Mouse (Mus musculus): ENCODE measurements around the gene Shisal2a. TPM values are rescaled to one million over a fixed set of nuclear protein-coding genes. Genes with fewer than 3 reads are reported as not detected.

The Shisal2a gene
- polyA plus RNA-seq, 1 experiment from 2014 or later: 1.1 TPM

DNA sequence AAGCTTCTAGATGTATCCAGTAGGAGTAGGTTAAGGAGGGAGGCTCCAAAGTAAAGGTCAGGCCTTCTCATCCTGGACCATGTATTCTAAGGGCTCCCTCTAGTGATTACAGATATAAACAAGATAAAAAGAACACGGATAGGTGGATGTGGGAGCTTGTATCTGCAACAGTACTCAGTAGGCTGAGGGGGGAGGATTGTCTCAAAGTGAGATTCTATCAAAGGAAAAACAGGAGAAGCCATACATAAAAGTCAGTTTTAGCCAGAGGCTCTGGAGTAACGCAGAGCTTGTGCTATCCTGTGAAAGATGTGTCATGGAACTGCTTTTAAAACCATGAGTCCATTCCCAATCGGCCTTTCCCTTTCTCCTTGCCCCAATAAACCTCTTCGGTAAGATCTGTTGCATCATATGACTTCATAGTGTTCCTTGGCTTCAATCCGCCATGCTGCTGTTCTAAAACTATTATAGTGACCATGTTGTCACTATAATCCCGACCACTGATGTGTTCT lies 56.0 kb downstream of the Shisal2a start:
- DNase-seq (ENCODE audit: low spot score): peak; percentile 86
- H3K4me1 ChIP-seq (ENCODE audit: insufficient read depth, low read depth, low read length): no peaks in the 10 kb centered on the region
- peak; percentile 14; the same call in 1 of the 2 replicates for ATAC-seq
- WGBS: 34% methylated on average over 6 of the region's 6 CpGs
- peak overlapping the region; percentile 53 for H3K9ac ChIP-seq (replicated peaks; ENCODE audit: low read depth)
- peak overlapping the region; percentile 60 for H3K4me3 ChIP-seq (ENCODE audit: low read depth, low read length)
- no peaks in the 10 kb centered on the region for H3K27me3 ChIP-seq (replicated peaks; ENCODE audit: insufficient read depth, low read length)
- no peaks in the 10 kb centered on the region for H3K9me3 ChIP-seq (ENCODE audit: low read length)
- TF ChIP-seq CTCF (IDR thresholded peaks at IDR 0.05) (peak; percentile 67), EP300 (IDR thresholded peaks at IDR 0.05) (no peak; the same call in 1 of the 2 replicates)
- H3K27ac ChIP-seq (ENCODE audit: low read length): peak overlapping the region; percentile 92
- no peaks in the 10 kb centered on the region for H3K36me3 ChIP-seq (ENCODE audit: insufficient read depth, low read length)
- H3K4me2 ChIP-seq (replicated peaks; ENCODE audit: low read depth, low read length): peak overlapping the region; percentile 60

DNA sequence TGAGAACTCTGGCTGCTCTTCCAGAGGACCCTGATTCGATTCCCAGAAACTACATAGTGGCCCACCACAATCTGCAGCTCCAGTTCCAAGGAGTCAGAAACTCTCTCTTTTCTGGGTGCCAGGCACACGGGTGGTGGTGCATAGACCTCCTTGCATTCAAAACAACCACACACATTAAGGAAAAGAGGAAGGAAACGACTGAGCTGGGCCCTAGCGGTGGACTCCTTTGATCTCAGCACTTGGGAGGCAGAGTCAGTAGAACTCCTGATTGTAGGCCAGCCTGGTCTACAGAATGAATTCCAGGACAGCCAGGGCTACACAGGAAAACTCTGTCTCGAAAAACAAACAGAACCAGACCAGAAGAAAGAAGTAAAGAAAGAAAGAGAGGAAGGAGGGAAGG lies 59.6 kb downstream of the Shisal2a start:
- TF ChIP-seq CTCF (IDR thresholded peaks at IDR 0.05) (no peak), EP300 (IDR thresholded peaks at IDR 0.05) (no peak)
- H3K27ac ChIP-seq (ENCODE audit: low read length): no peak overlapping the region
- WGBS: 65% methylated on average over 5 of the region's 5 CpGs

DNA sequence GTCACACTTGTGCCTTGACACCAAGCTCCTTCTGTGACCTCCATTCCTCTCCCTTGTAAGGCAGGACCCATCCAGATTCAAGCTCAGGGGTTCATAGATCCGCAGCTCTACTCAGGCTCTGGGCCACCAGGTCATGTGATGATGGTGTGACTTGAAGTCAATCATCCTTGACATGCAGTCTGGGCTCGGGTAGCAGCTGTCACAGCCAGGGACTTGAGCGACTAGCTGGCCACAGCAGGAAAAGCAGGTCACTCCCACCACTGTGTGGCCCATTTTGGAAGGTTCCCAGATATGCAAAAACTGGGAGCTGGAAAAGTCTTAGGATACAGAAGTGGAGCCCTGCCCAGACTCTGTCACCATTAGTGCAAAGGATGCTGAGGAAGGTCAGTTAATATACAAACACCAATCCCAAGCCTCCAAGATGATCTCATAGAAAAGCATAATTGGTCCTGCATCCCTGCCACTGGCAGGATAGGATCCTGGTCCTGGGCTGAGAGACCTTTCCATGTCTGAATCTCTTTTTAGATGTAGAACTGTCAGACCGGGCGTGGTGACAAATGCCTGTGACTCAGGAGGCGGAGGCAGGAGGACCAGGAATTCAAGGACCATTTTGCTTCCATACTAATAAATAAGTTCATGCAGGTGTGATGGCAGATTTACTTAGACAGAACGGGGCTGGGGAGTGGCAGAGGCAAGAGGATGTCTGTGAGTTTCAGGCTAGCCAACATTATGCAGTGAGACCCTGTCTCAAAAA lies 62.3 kb downstream of the Shisal2a start:
- Histone ChIP-seq H3K4me1 (ENCODE audit: insufficient read depth, low read depth, low read length) (no peaks in the 10 kb centered on the region), H3K27me3 (replicated peaks; ENCODE audit: insufficient read depth, low read length) (no peaks in the 10 kb centered on the region), H3K9ac (replicated peaks; ENCODE audit: low read depth) (no peak overlapping the region), H3K9me3 (ENCODE audit: low read length) (no peaks in the 10 kb centered on the region), H3K27ac (ENCODE audit: low read length) (no peak overlapping the region), H3K36me3 (ENCODE audit: insufficient read depth, low read length) (no peaks in the 10 kb centered on the region), H3K4me3 (ENCODE audit: low read depth, low read length) (no peak overlapping the region), H3K4me2 (replicated peaks; ENCODE audit: low read depth, low read length) (no peak overlapping the region)
- 69% methylated on average over 7 of the region's 7 CpGs for WGBS
- no peak for ATAC-seq
- TF ChIP-seq CTCF (IDR thresholded peaks at IDR 0.05): no peak
- TF ChIP-seq EP300 (IDR thresholded peaks at IDR 0.05): no peak
- DNase-seq (ENCODE audit: low spot score): peak; percentile 10

More for the DNA sequence above, 59.6 kb downstream of the Shisal2a start:
- Histone ChIP-seq H3K4me3 (ENCODE audit: low read depth, low read length) (no peak overlapping the region), H3K4me1 (ENCODE audit: insufficient read depth, low read depth, low read length) (no peaks in the 10 kb centered on the region), H3K27me3 (replicated peaks; ENCODE audit: insufficient read depth, low read length) (no peaks in the 10 kb centered on the region), H3K9ac (replicated peaks; ENCODE audit: low read depth) (no peak overlapping the region), H3K4me2 (replicated peaks; ENCODE audit: low read depth, low read length) (no peak overlapping the region), H3K9me3 (ENCODE audit: low read length) (no peaks in the 10 kb centered on the region), H3K36me3 (ENCODE audit: insufficient read depth, low read length) (no peaks in the 10 kb centered on the region)
- DNase-seq (ENCODE audit: low spot score) (no peak), ATAC-seq (no peak)

DNA sequence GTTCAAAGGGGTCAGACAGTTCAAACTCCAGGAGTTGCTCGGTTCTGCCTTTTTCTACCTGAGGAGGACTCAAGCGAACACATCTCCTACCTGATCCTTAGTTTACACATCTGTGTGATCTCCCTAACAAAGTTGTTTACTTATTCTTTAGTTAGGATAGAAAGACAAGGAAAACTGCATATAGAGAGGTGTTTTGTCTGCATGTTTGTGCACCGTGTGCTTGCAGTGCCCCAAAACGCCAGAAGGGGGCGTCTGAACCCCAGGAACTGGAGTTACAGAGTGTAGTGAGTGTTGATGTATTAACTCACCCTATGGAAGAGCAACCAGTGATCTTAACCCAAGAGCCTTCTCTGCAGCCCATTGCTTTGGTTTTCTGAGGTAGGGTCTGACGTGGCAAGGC lies 63.4 kb downstream of the Shisal2a start:
- H3K4me1 ChIP-seq (ENCODE audit: insufficient read depth, low read depth, low read length): no peaks in the 10 kb centered on the region
- ATAC-seq: no peak
- H3K36me3 ChIP-seq (ENCODE audit: insufficient read depth, low read length): no peaks in the 10 kb centered on the region
- H3K27ac ChIP-seq (ENCODE audit: low read length): no peak overlapping the region
- TF ChIP-seq EP300 (IDR thresholded peaks at IDR 0.05): no peak
- peak; percentile 41 for TF ChIP-seq CTCF (IDR thresholded peaks at IDR 0.05)
- H3K9me3 ChIP-seq (ENCODE audit: low read length): no peaks in the 10 kb centered on the region
- H3K9ac ChIP-seq (replicated peaks; ENCODE audit: low read depth): no peak overlapping the region
- H3K4me3 ChIP-seq (ENCODE audit: low read depth, low read length): no peak overlapping the region
- H3K4me2 ChIP-seq (replicated peaks; ENCODE audit: low read depth, low read length): no peak overlapping the region
- WGBS: 69% methylated on average over 6 of the region's 6 CpGs
- DNase-seq (ENCODE audit: low spot score): no peak
- no peaks in the 10 kb centered on the region for H3K27me3 ChIP-seq (replicated peaks; ENCODE audit: insufficient read depth, low read length)

DNA sequence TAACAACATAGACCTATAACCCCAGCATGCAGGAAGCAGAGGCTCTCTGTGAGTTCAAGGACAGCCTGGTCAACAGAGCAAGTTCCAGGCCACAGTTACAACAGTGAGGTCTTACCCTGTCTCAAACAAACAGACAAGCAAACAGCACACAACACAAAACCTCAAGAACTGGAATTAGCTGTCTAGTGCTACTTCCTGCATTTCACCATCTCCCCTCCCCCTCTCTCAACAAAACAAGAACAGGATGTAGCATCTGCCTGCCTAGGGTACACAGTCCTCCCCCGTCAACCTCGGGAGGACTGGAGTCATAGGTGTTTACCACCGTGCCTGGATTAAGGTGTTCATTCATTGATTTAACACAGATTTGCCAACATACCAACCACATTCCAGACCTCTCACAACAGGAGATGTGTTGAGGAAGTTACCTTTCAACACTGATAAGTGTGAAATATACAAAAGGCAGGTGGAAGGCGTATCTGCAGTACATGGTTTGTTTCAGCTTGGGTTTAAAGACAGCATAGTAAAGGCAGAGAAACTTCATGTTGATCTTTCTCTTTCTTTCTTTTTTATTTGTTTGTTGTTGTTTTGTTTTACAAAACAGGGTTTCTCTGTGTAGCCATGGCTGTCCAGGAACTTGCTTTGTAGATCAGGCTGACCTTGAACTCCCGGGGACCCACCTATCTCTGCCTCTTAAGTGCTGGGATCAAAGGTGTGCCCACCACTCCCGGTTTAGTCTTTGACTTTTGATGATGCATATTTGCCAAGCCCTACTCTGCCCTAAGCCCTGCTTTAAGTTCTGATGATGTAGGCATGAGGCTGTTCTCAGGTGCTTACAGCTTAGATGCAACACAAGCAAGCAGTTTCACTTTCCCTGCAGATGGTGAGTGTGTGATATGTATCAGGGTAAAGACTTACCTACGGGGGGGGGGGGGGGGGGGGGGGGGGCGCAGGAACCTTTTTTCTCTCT lies 64.2 kb downstream of the Shisal2a start:
- no peak overlapping the region for H3K4me3 ChIP-seq (ENCODE audit: low read depth, low read length)
- H3K9ac ChIP-seq (replicated peaks; ENCODE audit: low read depth): no peak overlapping the region
- TF ChIP-seq CTCF (IDR thresholded peaks at IDR 0.05): no peak
- no peak for TF ChIP-seq EP300 (IDR thresholded peaks at IDR 0.05)
- H3K27ac ChIP-seq (ENCODE audit: low read length): no peak overlapping the region
- ATAC-seq (peak; percentile 63), DNase-seq (ENCODE audit: low spot score) (peak; percentile 44)
- no peaks in the 10 kb centered on the region for H3K27me3 ChIP-seq (replicated peaks; ENCODE audit: insufficient read depth, low read length)
- H3K4me1 ChIP-seq (ENCODE audit: insufficient read depth, low read depth, low read length): no peaks in the 10 kb centered on the region
- WGBS: 53% methylated on average over 8 of the region's 8 CpGs
- H3K9me3 ChIP-seq (ENCODE audit: low read length): no peaks in the 10 kb centered on the region
- no peak overlapping the region for H3K4me2 ChIP-seq (replicated peaks; ENCODE audit: low read depth, low read length)
- no peaks in the 10 kb centered on the region for H3K36me3 ChIP-seq (ENCODE audit: insufficient read depth, low read length)

Other genes starting within 250 kb of the Shisal2a start
- gene Scp2, start 238.4 kb downstream of the Shisal2a start, polyA plus RNA-seq (2015; fragmentation: Nextera tagmentation; extraction: Ambion mirVana): 495 and 532 TPM in 2 replicates
- 43.4 and 52.8 TPM in 2 replicates for gene Echdc2, start 217.9 kb downstream of the Shisal2a start, polyA plus RNA-seq (2015; fragmentation: Nextera tagmentation; extraction: Ambion mirVana)
- gene Zyg11a, start 165.3 kb downstream of the Shisal2a start, polyA plus RNA-seq (2015; fragmentation: Nextera tagmentation; extraction: Ambion mirVana): not detected in 2 replicates
- gene Zyg11b, start 82.3 kb downstream of the Shisal2a start, polyA plus RNA-seq (2015; fragmentation: Nextera tagmentation; extraction: Ambion mirVana): 4.7 and 5.2 TPM in 2 replicates
- 25.3 and 31.9 TPM in 2 replicates for gene Coa7, start 55.2 kb downstream of the Shisal2a start, polyA plus RNA-seq (2015; fragmentation: Nextera tagmentation; extraction: Ambion mirVana)
- gene Gpx7, start 23.6 kb upstream of the Shisal2a start, polyA plus RNA-seq (2015; fragmentation: Nextera tagmentation; extraction: Ambion mirVana): 68.5 and 70.3 TPM in 2 replicates
- 40.5 and 43.0 TPM in 2 replicates for gene Tut4, start 76.1 kb upstream of the Shisal2a start, polyA plus RNA-seq (2015; fragmentation: Nextera tagmentation; extraction: Ambion mirVana)
- gene Prpf38a, start 196.0 kb upstream of the Shisal2a start, polyA plus RNA-seq (2015; fragmentation: Nextera tagmentation; extraction: Ambion mirVana): 40.4 and 42.1 TPM in 2 replicates
- gene Orc1, start 196.1 kb upstream of the Shisal2a start, polyA plus RNA-seq (2015; fragmentation: Nextera tagmentation; extraction: Ambion mirVana): 0.83 and 1.0 TPM in 2 replicates
- gene Cc2d1b, start 236.6 kb upstream of the Shisal2a start, polyA plus RNA-seq (2015; fragmentation: Nextera tagmentation; extraction: Ambion mirVana): 21.3 and 22.4 TPM in 2 replicates

Data from lung, postnatal 0 days (tissue).